Mouse (Mus musculus) MEL (cell line): ENCODE data around the gene Nvl. TPM values are rescaled to one million over a fixed set of nuclear protein-coding genes. Genes with fewer than 3 reads are reported as not detected.

ENCODE experiments used
- DNase-seq: peaks from one replicate; pipeline ENCODE4 v3.0.0; 2011; ENCODE audit warnings: low read depth, low spot score
- H3K27ac ChIP-seq: 2 replicates; pipeline ENCODE4 v1.5.1; 2012; ENCODE audit warnings: low read depth, mild to moderate bottlenecking, control low read depth, low read length, moderate library complexity; ENCODE audit not compliant: control insufficient read depth
- H3K27me3 ChIP-seq, 2 experiments: fragments of 150-350 bp in 1 of 2; sonication (generic) in 1 of 2; 2 replicates each; pipeline ENCODE4 v1.6.1; 2012; ENCODE audit warnings: low read length in 2 of 2, mild to moderate bottlenecking in 2 of 2, improper control_type of control experiment in 1 of 2, moderate library complexity in 1 of 2; ENCODE audit not compliant: insufficient read depth in 2 of 2, control insufficient read depth in 1 of 2
- H3K36me3 ChIP-seq, 2 experiments: 2 replicates each; pipeline ENCODE4 v1.6.1; 2012 to 2014; ENCODE audit warnings: low read length in 2 of 2, improper control_type of control experiment in 1 of 2, inconsistent platforms in 1 of 2, mild to moderate bottlenecking in 1 of 2; ENCODE audit not compliant: insufficient read depth in 2 of 2, control insufficient read depth in 1 of 2
- H3K4me1 ChIP-seq, 2 experiments: fragments of 150-350 bp in 1 of 2; sonication (generic) in 1 of 2; 2 replicates each; pipeline ENCODE4 v1.6.1; 2012; ENCODE audit warnings: low read length in 2 of 2, improper control_type of control experiment in 1 of 2, mild to moderate bottlenecking in 1 of 2; ENCODE audit not compliant: insufficient read depth in 2 of 2, control insufficient read depth in 1 of 2
- H3K4me3 ChIP-seq, 2 experiments: fragments of 150-350 bp in 1 of 2; sonication (generic) in 1 of 2; 2 replicates each; pipeline ENCODE4 v1.5.1; 2012; ENCODE audit warnings: low read depth in 2 of 2, low read length in 2 of 2, mild to moderate bottlenecking in 2 of 2, moderate library complexity in 2 of 2, control low read depth in 1 of 2, improper control_type of control experiment in 1 of 2; ENCODE audit not compliant: control insufficient read depth in 1 of 2, insufficient read depth in 1 of 2
- H3K79me2 ChIP-seq: 2 replicates; pipeline ENCODE4 v1.6.1; 2012; ENCODE audit warnings: mild to moderate bottlenecking, low read length, moderate library complexity; ENCODE audit not compliant: control insufficient read depth, poor library complexity, insufficient read depth
- H3K9ac ChIP-seq: 2 replicates; pipeline ENCODE4 v1.6.1; 2012; ENCODE audit warnings: low read depth, mild to moderate bottlenecking, control low read depth, low read length, moderate library complexity; ENCODE audit not compliant: control insufficient read depth, poor library complexity, severe bottlenecking
- H3K9me3 ChIP-seq: fragments of 150-350 bp; sonication (generic); replicated peaks from 2 replicates; pipeline ENCODE4 v1.6.1; 2012; ENCODE audit warnings: mild to moderate bottlenecking, low read length, improper control_type of control experiment, moderate library complexity; ENCODE audit not compliant: insufficient read depth
- BHLHE40 ChIP-seq: IDR thresholded peaks from 2 replicates; pipeline ENCODE4 v1.6.1; 2012; ENCODE audit warnings: low read depth, mild to moderate bottlenecking, inconsistent platforms, low read length, improper control_type of control experiment, borderline replicate concordance
- CHD1 ChIP-seq: IDR thresholded peaks from 2 replicates; pipeline ENCODE4 v1.6.1; 2012; ENCODE audit warnings: low read depth, mild to moderate bottlenecking, inconsistent platforms, low read length, improper control_type of control experiment
- CHD2 ChIP-seq: IDR thresholded peaks from 2 replicates; pipeline ENCODE4 v1.6.1; 2011; ENCODE audit warnings: low read length, improper control_type of control experiment
- CTCF ChIP-seq, 3 experiments: IDR thresholded peaks in 2 of 3; conservative IDR thresholded peaks in 1 of 3; 2 replicates each; pipeline ENCODE4 v1.5.1; 2011 to 2012; ENCODE audit warnings: low read length in 3 of 3, low read depth in 2 of 3, mild to moderate bottlenecking in 2 of 3, improper control_type of control experiment in 1 of 3, inconsistent platforms in 1 of 3, mixed read lengths in 1 of 3, moderate library complexity in 1 of 3; ENCODE audit not compliant: control insufficient read depth in 1 of 3, insufficient read depth in 1 of 3, poor library complexity in 1 of 3, severe bottlenecking in 1 of 3
- E2F4 ChIP-seq: IDR thresholded peaks from 2 replicates; pipeline ENCODE4 v1.6.1; 2011; ENCODE audit warnings: low read depth, low read length, improper control_type of control experiment, borderline replicate concordance
- EP300 ChIP-seq, 2 experiments: IDR thresholded peaks; 2 replicates each; pipeline ENCODE4 v1.6.1; 2011; ENCODE audit warnings: improper control_type of control experiment in 2 of 2, low read length in 2 of 2, low read depth in 1 of 2, mild to moderate bottlenecking in 1 of 2
- ETS1 ChIP-seq: IDR thresholded peaks from 2 replicates; pipeline ENCODE4 v1.6.1; 2012; ENCODE audit warnings: low read depth, mild to moderate bottlenecking, inconsistent platforms, low read length, improper control_type of control experiment, moderate library complexity
- GATA1 ChIP-seq: IDR thresholded peaks from 2 replicates; pipeline ENCODE4 v1.6.1; 2011; ENCODE audit warnings: low read depth, low read length, improper control_type of control experiment
- HCFC1 ChIP-seq: IDR thresholded peaks from 2 replicates; pipeline ENCODE4 v1.6.1; 2012; ENCODE audit warnings: low read depth, mild to moderate bottlenecking, inconsistent platforms, low read length, improper control_type of control experiment, moderate library complexity
- MAFK ChIP-seq: IDR thresholded peaks from 2 replicates; pipeline ENCODE4 v1.6.1; 2011; ENCODE audit warnings: low read depth, mild to moderate bottlenecking, low read length, improper control_type of control experiment, borderline replicate concordance
- MAX ChIP-seq: IDR thresholded peaks from 2 replicates; pipeline ENCODE4 v1.6.1; 2011; ENCODE audit warnings: low read length, improper control_type of control experiment
- MAZ ChIP-seq: IDR thresholded peaks from 2 replicates; pipeline ENCODE4 v1.6.1; 2012; ENCODE audit warnings: low read depth, mild to moderate bottlenecking, inconsistent platforms, low read length, improper control_type of control experiment
- MXI1 ChIP-seq: IDR thresholded peaks from 2 replicates; pipeline ENCODE4 v1.6.1; 2011; ENCODE audit warnings: mild to moderate bottlenecking, low read depth, low read length, improper control_type of control experiment
- MYC ChIP-seq: IDR thresholded peaks from 2 replicates; pipeline ENCODE4 v1.6.1; 2011; ENCODE audit warnings: low read depth, mild to moderate bottlenecking, low read length, improper control_type of control experiment, moderate library complexity
- NRF1 ChIP-seq: IDR thresholded peaks from 2 replicates; pipeline ENCODE4 v1.6.1; 2014; ENCODE audit warnings: low read depth, mild to moderate bottlenecking, inconsistent platforms, low read length, improper control_type of control experiment, moderate library complexity; ENCODE audit not compliant: poor library complexity, insufficient read depth, severe bottlenecking
- POLR2A ChIP-seq, 2 experiments: IDR thresholded peaks; 2 replicates each; pipeline ENCODE4 v1.6.1; 2011 to 2012; ENCODE audit warnings: low read length in 2 of 2, mild to moderate bottlenecking in 2 of 2, control low read depth in 1 of 2, improper control_type of control experiment in 1 of 2, low read depth in 1 of 2, moderate library complexity in 1 of 2; ENCODE audit not compliant: control insufficient read depth in 1 of 2, insufficient read depth in 1 of 2, poor library complexity in 1 of 2
- POLR2AphosphoS2 ChIP-seq: IDR thresholded peaks from 2 replicates; pipeline ENCODE4 v1.6.1; 2011; ENCODE audit warnings: low read length, improper control_type of control experiment
- RAD21 ChIP-seq: IDR thresholded peaks from 2 replicates; pipeline ENCODE4 v1.6.1; 2011; ENCODE audit warnings: mild to moderate bottlenecking, low read depth, low read length, improper control_type of control experiment
- RCOR1 ChIP-seq: IDR thresholded peaks from 2 replicates; pipeline ENCODE4 v1.6.1; 2012; ENCODE audit warnings: low read depth, mild to moderate bottlenecking, inconsistent platforms, low read length, improper control_type of control experiment
- SIN3A ChIP-seq: IDR thresholded peaks from 2 replicates; pipeline ENCODE4 v1.6.1; 2012; ENCODE audit warnings: low read length, improper control_type of control experiment, inconsistent platforms
- SMC3 ChIP-seq: IDR thresholded peaks from 2 replicates; pipeline ENCODE4 v1.6.1; 2011; ENCODE audit warnings: low read depth, low read length, improper control_type of control experiment
- TAL1 ChIP-seq: IDR thresholded peaks from 2 replicates; pipeline ENCODE4 v1.6.1; 2012; ENCODE audit warnings: mild to moderate bottlenecking, inconsistent platforms, low read length, moderate library complexity, mixed read lengths
- TBP ChIP-seq: IDR thresholded peaks from 2 replicates; pipeline ENCODE4 v1.8.0; 2011; ENCODE audit warnings: low read depth, low read length, improper control_type of control experiment
- UBTF ChIP-seq: IDR thresholded peaks from 2 replicates; pipeline ENCODE4 v1.6.1; 2012; ENCODE audit warnings: low read depth, mild to moderate bottlenecking, inconsistent platforms, low read length, improper control_type of control experiment, moderate library complexity, borderline replicate concordance; ENCODE audit not compliant: insufficient read depth
- USF1 ChIP-seq: IDR thresholded peaks from 2 replicates; pipeline ENCODE4 v1.6.1; 2014; ENCODE audit warnings: low read depth, mild to moderate bottlenecking, inconsistent platforms, low read length, improper control_type of control experiment, moderate library complexity
- USF2 ChIP-seq, 2 experiments: IDR thresholded peaks; 2 replicates each; pipeline ENCODE4 v1.6.1; 2011 to 2012; ENCODE audit warnings: improper control_type of control experiment in 2 of 2, low read length in 2 of 2, borderline replicate concordance in 1 of 2, inconsistent platforms in 1 of 2, low read depth in 1 of 2, mild to moderate bottlenecking in 1 of 2; ENCODE audit not compliant: insufficient read depth in 1 of 2
- ZC3H11A ChIP-seq: IDR thresholded peaks from 2 replicates; pipeline ENCODE4 v1.6.1; 2012; ENCODE audit warnings: low read depth, mild to moderate bottlenecking, inconsistent platforms, low read length, improper control_type of control experiment
- ZKSCAN1 ChIP-seq: IDR thresholded peaks from 2 replicates; pipeline ENCODE4 v1.6.1; 2012; ENCODE audit warnings: low read depth, mild to moderate bottlenecking, inconsistent platforms, low read length, improper control_type of control experiment, moderate library complexity
- ZMIZ1 ChIP-seq: IDR thresholded peaks from 2 replicates; pipeline ENCODE4 v1.6.1; 2012; ENCODE audit warnings: low read depth, mild to moderate bottlenecking, inconsistent platforms, low read length, improper control_type of control experiment, moderate library complexity
- ZNF384 ChIP-seq: IDR thresholded peaks from 2 replicates; pipeline ENCODE4 v1.6.1; 2012; ENCODE audit warnings: low read depth, mild to moderate bottlenecking, inconsistent platforms, low read length, improper control_type of control experiment
- polyA plus RNA-seq, 2 experiments: library from polyadenylated mRNA; stranded (reverse) in 1 of 2; unstranded in 1 of 2; fragments of >175 nt in 1 of 2; fragments of >200 nt in 1 of 2; gene quantifications; 2 replicates each; pipeline versions ENCODE4 v1.2.1 to v1.2.4; 2012; ENCODE audit warnings: low replicate concordance in 2 of 2, low read depth in 1 of 2; ENCODE audit not compliant: insufficient read length in 2 of 2, insufficient read depth in 1 of 2, missing spikeins in 1 of 2
- total RNA-seq: library from RNA; depleted of rRNA; stranded (reverse); fragments of 300-350 nt; gene quantifications from 2 replicates; pipeline ENCODE4 v1.2.3, GENCODE M21; 2012

Nvl gene
- total and polyA plus RNA-seq, 3 experiments: 21.0 to 29.8 TPM; not detected in 1

DNA sequence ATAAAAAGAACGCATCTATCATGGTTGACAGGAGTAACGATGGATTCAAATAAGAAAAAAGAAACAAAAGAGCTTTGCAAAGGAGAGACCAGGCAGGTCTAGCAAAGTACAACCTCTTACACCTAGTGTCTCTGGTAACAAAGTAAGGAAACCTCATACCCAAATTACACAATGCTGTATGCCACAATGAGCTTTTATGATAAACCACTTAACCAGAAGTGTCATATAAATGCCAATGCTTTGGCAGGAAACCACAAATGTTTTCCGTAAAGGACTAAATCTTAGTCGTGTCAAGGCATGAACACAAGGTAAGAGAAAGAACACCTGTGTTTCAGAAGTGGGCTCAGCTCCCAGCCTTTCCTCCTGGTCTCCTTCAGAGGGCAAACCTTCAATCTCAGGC is 26.9 kb downstream of the Nvl start:
- Histone ChIP-seq H3K4me1 (no peaks in the 10 kb centered on the region), H3K4me3 (no peak overlapping the region), H3K9ac (no peak overlapping the region), H3K27ac (no peak overlapping the region), H3K36me3 (peaks cover 0 to 51% of the 10 kb centered on the region in 2 experiments; a peak in 2 of 4 replicates), H3K27me3 (no peaks in the 10 kb centered on the region), H3K9me3 (no peaks in the 10 kb centered on the region), H3K79me2 (no peaks in the 10 kb centered on the region)
- DNase-seq: no peak
- TF ChIP-seq SIN3A: no peak
- no peak for TF ChIP-seq HCFC1
- no peak for TF ChIP-seq EP300 (IDR thresholded peaks at IDR 0.05; ENCODE audit: low read depth in 1 of 2, low read length in 2 of 2)
- no peak for TF ChIP-seq UBTF
- TF ChIP-seq MAZ: no peak
- TF ChIP-seq RAD21: no peak
- no peak for TF ChIP-seq ZC3H11A
- no peak for TF ChIP-seq ETS1
- TF ChIP-seq ZKSCAN1: no peak
- TF ChIP-seq SMC3: no peak
- TF ChIP-seq MAFK: no peak
- no peak for TF ChIP-seq MXI1
- no peak for TF ChIP-seq GATA1
- TF ChIP-seq MYC: no peak
- no peak for TF ChIP-seq CHD1
- no peak for TF ChIP-seq USF2 (IDR thresholded peaks at IDR 0.05; ENCODE audit: borderline replicate concordance in 1 of 2, insufficient read depth in 1 of 2, low read depth in 1 of 2, low read length in 2 of 2)
- no peak for TF ChIP-seq E2F4
- no peak for TF ChIP-seq CTCF (IDR thresholded peaks at IDR 0.05 in 2 of 3, conservative IDR thresholded peaks at IDR 0.05 in 1 of 3; ENCODE audit: control insufficient read depth in 1 of 3, insufficient read depth in 1 of 3, low read depth in 2 of 3, low read length in 3 of 3, poor library complexity in 1 of 3, severe bottlenecking in 1 of 3)
- TF ChIP-seq CHD2: no peak

GRCm38 (mm10) chr1:181090048-181090447 is 54.0 kb downstream of the Nvl start:
- Histone ChIP-seq H3K9ac (no peak overlapping the region), H3K36me3 (peaks cover 0 to 7% of the 10 kb centered on the region in 2 experiments; a peak in 2 of 4 replicates), H3K27ac (no peak overlapping the region), H3K79me2 (no peaks in the 10 kb centered on the region), H3K4me1 (no peaks in the 10 kb centered on the region), H3K9me3 (no peaks in the 10 kb centered on the region), H3K27me3 (no peaks in the 10 kb centered on the region), H3K4me3 (no peak overlapping the region)
- TF ChIP-seq EP300 (IDR thresholded peaks at IDR 0.05; ENCODE audit: low read depth in 1 of 2, low read length in 2 of 2) (no peak), MAX (no peak), ZNF384 (no peak), BHLHE40 (no peak), USF1 (no peak), ZMIZ1 (no peak), MAFK (no peak), ZKSCAN1 (no peak), SMC3 (no peak), TAL1 (no peak), HCFC1 (no peak), RCOR1 (no peak), NRF1 (no peak), GATA1 (no peak), TBP (no peak), POLR2AphosphoS2 (no peak), POLR2A (IDR thresholded peaks at IDR 0.05; ENCODE audit: control insufficient read depth in 1 of 2, insufficient read depth in 1 of 2, low read depth in 1 of 2, low read length in 2 of 2, poor library complexity in 1 of 2) (no peak)
- no peak for DNase-seq
